Mouse (Mus musculus): Measurements from ENCODE around the gene Cdc42ep4. TPM values are rescaled to one million over a fixed set of nuclear protein-coding genes. Genes with fewer than 3 reads are reported as not detected.

Cdc42ep4 gene
- polyA plus RNA-seq, 1 experiment, result 75.3 TPM

DNA sequence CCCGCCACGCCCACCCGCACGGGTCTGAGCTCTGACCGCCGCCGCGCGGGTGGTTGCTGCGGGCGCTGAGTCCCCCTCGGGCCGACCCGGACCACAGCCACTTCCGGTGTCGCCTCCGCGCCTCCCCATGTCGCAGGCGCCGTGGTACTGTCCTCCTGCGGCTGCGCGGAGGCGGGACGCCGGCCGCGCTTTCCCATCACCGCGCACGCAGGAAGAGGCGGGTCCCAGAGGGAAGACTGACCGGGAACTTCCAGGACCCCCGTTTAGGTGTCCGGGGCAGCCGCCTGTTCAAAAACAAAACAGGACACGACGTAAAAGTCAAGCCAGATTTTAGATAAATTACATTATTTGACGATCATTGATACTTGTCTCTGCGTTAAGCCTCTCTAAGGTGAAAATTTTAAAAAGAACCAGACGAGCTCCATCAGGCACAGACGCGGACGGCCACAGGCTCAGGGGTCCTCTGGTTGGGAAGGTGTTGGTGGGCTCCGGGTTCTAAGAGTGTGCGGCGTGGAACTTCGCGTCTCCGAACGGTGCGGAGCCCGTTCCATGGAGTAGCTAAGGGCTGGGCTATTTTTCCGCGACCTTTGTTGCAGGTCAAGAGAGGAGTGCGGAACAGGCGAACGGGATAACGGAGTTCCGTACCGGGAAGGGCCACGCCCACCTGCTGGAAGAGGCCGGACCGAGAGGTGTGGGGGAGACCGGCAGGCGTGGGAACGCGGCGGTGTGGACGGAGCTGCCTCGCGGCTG is 67.5 kb downstream of the Cdc42ep4 start, which contains the start of the genes Fam104a and D11Wsu47e:
TSS of gene Fam104a (minus strand) at position 199 of the 750 bp plus-strand sequence.
TSS of gene D11Wsu47e (plus strand) at position 456 of the 750 bp plus-strand sequence.
- DNase-seq (ENCODE audit: low read depth), result no peak

DNA sequence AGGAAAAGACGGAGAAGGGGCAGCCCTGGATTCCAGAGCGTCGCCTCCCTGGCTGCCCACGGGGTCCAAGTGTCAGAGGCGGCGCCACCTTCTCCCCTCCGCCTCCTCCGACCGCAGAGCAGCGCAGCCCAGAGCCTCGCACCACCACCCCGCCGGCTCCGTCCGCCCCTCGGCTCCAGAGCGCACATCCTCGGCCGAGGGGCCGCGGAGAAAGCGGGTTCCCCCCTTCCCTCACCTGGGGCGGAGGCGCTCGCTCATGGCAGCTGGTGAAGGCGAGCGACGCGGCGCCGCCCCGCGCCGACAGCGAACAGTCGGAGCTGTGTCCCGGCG is 68.1 kb downstream of the Cdc42ep4 start:
- no peak for DNase-seq (ENCODE audit: low read depth)

DNA sequence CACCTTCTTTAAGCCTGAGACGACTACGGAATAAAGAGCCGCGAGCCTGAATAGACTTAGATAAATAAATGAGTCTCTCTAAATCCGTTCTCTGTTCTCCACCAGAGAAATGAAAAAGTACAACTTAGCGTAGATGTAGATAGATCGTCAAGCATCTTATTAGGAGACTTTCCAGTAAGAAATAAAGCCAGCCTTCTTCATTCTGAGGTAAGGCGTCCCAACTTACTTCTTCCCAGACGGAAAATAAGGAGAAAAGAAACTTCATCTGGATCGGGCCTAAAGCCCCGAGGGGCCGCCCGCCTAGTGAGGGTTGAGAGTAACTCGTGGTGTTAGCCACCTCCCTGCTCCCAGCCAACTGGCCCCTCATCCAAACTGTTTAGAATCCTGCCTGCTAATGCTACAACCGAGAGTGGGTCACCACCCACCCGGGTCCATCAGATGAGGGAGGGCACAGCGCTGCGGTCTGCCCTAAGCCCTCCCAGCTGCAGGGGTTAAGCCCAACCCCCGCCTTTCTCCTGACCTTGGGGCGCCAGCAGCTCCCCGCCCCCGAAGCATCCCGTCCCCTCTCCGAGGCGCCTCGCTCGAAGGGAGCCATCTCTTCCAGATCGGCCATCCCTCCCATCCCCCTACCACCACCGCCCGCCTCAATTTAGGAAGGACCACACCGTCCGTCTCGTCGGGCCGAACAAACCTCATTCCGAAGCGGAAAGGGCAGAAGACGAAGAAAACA is 68.6 kb downstream of the Cdc42ep4 start:
- no peak for DNase-seq (ENCODE audit: low read depth)

DNA sequence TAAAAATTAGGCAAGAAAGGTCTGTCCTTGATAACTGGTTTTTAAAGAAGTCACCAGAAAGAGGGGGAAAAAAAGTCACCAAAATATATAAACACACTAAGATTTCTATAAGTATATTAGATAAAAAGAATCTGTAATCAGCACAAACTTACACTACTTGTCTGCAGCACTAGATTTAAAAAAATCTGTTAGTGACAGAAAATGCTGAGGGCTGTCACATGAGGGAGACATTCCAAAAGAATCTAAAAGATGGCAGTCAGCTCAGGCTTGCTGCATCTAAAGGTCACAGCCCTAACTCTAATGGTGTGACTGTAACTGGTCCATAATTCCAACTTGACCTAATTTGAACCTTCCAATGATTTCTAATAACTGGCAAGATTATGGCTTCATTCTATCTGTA is 69.7 kb downstream of the Cdc42ep4 start:
- no peak for DNase-seq (ENCODE audit: low read depth)

DNA sequence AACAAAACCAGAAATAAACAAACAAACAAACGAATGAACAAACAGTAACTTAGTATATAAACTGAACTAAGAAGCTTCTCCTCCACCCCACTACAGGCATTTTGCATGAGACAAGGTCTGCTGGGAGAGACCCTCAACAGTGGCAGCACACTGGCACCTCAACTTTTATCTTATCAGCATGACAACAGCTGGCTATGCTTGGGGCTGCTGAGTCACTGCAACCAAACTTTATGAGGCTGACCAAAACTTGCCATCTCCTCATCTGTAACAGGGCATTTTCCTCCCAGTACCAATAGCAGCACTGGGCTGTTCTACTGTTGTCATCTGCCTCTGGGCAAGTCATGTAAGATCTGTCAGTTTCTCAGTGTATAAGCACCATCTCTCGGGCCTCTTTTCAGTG is 70.7 kb downstream of the Cdc42ep4 start:
- DNase-seq (ENCODE audit: low read depth), result no peak

DNA sequence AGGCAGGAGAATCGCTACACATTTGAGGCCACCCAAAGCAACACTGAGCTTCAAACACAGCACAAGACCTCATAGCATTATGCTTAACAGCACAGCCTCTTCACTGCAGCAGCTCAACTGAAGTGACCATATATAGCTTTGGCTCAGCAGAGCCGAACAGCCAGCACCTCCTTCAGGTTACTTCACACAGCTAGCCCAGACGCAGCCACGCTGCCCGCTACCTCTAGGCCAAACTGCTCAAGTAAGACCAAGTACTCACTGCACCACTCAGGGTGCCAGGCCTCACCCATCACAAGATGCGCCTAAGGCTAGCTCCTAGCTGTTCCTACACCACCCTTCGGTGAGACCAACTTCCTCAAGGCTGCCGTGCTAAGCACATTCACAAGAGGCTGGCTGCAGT is 73.3 kb downstream of the Cdc42ep4 start:
- DNase-seq (ENCODE audit: low read depth), result no peak

DNA sequence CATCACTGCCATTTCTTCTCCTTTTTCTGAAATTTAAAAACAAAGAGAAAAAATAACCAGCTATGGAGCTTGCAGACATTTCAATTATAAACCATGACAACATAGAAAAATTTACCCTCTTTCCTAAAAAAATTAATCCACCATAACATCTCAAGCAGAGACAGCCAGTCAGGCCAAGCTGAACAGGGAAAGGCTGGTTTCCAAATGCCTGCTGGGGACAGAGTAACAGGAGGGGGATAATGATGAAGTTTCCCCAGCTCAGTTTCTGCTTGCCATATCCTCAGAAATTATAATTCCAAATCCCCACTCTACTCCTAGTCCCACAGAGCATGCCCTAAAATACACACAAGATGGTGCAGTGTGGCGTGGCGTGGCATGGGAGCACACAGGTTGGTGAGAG is 74.3 kb downstream of the Cdc42ep4 start:
- no peak for DNase-seq (ENCODE audit: low read depth)

Other genes starting within 250 kb of the Cdc42ep4 start
- 0.20 and 0.27 TPM in 2 replicates for gene Sstr2, start 132.5 kb downstream of the Cdc42ep4 start, polyA plus RNA-seq (2012; rRNA removed)
- gene Cog1, start 102.7 kb downstream of the Cdc42ep4 start, polyA plus RNA-seq (2012; rRNA removed), result 50.1 and 55.1 TPM in 2 replicates
- gene Slc39a11, start 101.8 kb downstream of the Cdc42ep4 start, polyA plus RNA-seq (2012; rRNA removed), result 29.2 and 31.6 TPM in 2 replicates
- 27.5 and 34.1 TPM in 2 replicates for gene Fam104a, start 67.7 kb downstream of the Cdc42ep4 start, polyA plus RNA-seq (2012; rRNA removed)
- 14.2 and 16.9 TPM in 2 replicates for gene D11Wsu47e, start 67.5 kb downstream of the Cdc42ep4 start, polyA plus RNA-seq (2012; rRNA removed)
- gene Cpsf4l, start 41.9 kb downstream of the Cdc42ep4 start, polyA plus RNA-seq (2012; rRNA removed), result 5.9 and 9.7 TPM in 2 replicates